Mouse (Mus musculus): ENCODE measurements at regions not wholly inside any gene's neighbourhood (a gene's known extent, or its start where the extent isn't known, plus 50 kb on each side); places are given as distances from the start of the nearest gene placed in this dataset.

DNA sequence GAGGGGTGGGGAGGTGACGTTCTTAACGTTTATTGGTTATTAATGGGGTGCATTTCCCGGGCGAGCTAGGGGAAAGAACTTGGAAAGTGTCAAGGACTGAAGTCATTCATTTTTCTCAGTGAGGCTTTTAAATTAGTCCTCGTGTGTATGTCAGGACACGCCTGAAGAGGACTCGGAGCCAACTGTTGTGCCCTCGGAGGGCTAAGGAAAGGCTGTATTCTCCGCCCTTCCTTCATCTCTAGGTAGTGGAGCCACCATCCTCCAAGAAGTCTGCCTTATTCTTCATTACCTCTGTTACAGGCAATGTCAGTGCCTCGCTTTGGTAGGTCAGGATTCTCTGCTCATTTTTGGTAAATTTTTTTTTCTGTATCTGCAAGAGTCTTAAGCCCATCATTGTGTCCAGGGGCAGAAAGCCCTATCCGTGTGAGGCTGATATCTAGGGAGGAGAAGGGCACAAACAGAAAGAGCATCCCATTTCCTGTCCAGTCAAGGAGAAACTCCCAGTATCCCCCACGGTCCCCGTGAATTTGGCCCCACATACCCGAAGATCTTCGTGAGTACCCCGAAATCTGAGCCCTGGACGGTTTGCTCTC, 84.2 kb upstream of the Calm2 start:
- ATAC-seq (replicated peaks; ENCODE audit: poor library complexity), result no peak

DNA sequence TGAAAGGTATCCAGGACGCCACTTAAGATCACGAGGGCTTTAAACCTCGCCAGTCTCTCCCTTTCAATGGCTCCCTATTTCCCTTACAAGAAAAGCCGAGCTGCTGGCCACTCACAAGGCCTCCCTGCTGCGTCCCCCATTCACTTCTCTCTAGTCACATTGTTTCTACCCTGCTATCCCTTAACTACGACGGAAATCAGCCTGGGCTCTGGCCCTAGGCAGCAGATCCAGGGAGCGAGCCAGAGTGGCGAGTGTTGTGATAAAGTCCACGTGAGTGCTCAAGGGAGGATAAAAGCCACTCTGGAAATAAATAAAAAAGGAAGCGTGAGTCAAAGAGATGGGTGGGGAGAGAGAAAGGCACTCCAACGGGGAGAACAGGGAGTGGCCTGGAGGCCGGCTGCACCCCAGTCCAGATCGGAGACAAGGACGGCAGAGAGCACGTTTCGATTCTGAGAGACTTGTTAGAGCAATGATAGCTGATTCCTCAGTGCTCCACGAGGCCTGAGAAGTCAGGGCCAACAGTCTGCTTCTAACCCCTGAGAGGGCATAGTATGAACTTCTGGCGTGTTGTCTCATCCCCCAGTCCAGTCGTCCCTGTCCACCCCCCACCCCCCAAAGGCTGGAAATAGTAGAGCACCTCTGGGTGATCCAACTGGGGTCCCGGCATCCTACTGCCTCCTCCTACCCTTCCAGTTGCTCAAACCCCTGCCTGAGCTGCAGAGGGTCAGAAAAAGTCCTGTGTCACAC, 84.8 kb upstream of the Calm2 start:
- ATAC-seq (replicated peaks; ENCODE audit: poor library complexity), result peak; percentile 48

DNA sequence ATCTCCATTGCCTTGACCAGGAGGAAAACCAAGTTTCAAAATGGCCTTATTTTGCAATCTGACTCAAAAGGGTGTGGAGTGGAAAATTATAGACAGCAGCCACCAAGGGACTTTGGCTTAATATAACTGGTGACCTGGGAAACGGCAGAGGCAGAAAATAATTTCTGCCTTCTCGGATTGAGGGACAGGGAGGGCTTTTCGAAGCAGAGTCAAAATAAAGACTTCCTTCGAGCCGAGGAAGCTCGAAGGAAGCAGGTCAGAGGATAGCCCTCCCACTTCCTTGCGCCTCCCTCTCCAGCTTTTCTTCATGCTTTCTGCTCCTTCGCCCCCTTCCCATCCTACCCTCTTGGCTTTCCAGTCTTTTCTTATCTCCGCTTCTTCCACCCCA, 85.4 kb upstream of the Calm2 start:
- ATAC-seq (replicated peaks; ENCODE audit: poor library complexity), result peak; percentile 12; the same call in 1 of the 2 replicates

DNA sequence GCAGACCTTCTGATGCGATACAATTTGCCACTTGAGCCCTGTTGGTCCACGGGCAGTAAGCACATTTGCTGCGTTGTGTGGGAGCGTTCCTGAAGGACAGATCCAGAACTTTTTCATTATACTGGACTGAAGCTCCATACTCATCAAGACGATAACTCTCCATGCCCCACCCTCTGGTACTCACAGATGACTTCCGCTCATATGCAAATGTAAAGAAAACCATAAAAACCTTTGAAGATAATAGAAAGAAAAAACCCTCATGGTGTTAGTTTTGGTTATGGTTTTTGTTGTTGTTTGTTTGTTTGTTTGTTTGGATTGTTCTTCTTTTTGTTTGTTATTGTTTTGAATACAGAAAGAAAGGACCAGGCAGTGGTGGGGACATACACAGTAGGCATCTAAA, 86.0 kb upstream of the Calm2 start:
- ATAC-seq (replicated peaks; ENCODE audit: poor library complexity), result no peak

- no peak for ATAC-seq (replicated peaks; ENCODE audit: poor library complexity)
These were observed 86.2 kb upstream of the Epcam start for GRCm38 (mm10) chr17:87549568-87549967.

GRCm38 (mm10) chr17:87550518-87551164, 85.1 kb upstream of the Epcam start:
- ATAC-seq (replicated peaks; ENCODE audit: poor library complexity), result peak; percentile 34

GRCm38 (mm10) chr17:87554561-87554960, 81.2 kb upstream of the Epcam start:
- no peak for ATAC-seq (replicated peaks; ENCODE audit: poor library complexity)

DNA sequence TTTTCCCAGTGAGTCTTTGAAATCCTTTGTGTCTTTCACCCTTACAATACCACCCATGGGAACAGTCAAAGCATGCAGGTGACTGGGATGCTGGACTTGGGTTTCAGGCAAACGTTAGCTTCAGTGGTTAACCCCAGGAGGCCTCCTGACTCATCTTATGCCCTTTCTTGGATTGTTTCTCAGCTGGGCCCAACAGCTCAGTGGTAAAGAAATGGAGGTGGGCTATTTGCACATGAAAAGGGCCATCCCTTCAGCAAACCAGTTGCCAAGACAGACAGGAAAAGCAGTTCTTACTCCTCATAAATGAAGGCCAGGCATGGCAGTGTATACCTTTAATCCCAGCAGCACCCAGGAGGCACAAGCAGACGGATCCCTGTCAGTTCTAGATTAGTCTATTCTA, 77.4 kb upstream of the Epcam start:
- no peak for ATAC-seq (replicated peaks; ENCODE audit: poor library complexity)

GRCm38 (mm10) chr17:87559641-87560040, 76.1 kb upstream of the Epcam start:
- no peak for ATAC-seq (replicated peaks; ENCODE audit: poor library complexity)

GRCm38 (mm10) chr17:87560923-87561322, 74.9 kb upstream of the Epcam start:
- no peak; the same call in 1 of the 2 replicates for ATAC-seq (replicated peaks; ENCODE audit: poor library complexity)

- no peak for ATAC-seq (replicated peaks; ENCODE audit: poor library complexity)
These were observed 72.4 kb upstream of the Epcam start for GRCm38 (mm10) chr17:87563375-87563774.

GRCm38 (mm10) chr17:87565631-87566030, 70.1 kb upstream of the Epcam start:
- no peak for ATAC-seq (replicated peaks; ENCODE audit: poor library complexity)

DNA sequence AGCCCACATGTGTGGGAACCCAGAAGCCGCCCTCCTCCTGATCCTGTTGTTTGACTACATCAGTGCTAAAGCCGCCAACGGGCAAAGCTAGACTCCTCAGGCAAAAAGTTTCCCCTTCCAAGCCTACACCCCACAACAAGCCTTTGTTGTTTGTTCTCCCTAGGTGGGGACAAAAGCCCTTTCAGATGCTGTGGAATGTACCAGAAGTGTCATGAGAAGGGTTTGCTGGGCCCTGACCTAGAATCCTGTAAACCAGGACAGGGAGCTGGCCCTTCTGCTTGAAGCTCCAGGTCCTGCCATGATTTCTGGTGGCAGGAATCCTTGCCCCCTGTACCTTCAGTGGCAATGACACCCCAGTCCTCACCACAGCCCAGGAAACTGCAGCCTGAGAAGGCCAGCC, 69.5 kb upstream of the Epcam start:
- no peak for ATAC-seq (replicated peaks; ENCODE audit: poor library complexity)

- ATAC-seq (replicated peaks; ENCODE audit: poor library complexity), result no peak
These were observed 68.8 kb upstream of the Epcam start for GRCm38 (mm10) chr17:87566996-87567395.

DNA sequence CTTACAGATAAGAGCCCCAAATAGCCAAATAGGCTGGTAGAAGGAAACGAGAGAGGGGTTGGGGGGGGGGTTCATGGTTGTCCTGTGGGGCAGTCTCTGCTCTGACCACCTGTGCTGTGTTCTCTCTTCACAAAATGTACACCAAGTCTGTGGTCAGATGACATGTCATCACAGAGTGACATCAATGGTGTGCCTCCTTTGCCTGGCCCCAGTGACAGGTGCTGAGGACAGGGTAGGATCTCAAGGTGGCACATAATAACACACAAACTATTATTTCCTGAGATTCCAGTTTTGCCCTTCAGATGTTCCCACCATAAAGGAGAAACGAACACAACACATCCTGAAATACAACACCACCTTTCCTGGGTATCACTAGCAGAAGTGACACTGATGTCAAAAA, 68.3 kb upstream of the Epcam start:
- ATAC-seq (replicated peaks; ENCODE audit: poor library complexity), result no peak

GRCm38 (mm10) chr17:87569981-87570380, 65.8 kb upstream of the Epcam start:
- no peak for ATAC-seq (replicated peaks; ENCODE audit: poor library complexity)

DNA sequence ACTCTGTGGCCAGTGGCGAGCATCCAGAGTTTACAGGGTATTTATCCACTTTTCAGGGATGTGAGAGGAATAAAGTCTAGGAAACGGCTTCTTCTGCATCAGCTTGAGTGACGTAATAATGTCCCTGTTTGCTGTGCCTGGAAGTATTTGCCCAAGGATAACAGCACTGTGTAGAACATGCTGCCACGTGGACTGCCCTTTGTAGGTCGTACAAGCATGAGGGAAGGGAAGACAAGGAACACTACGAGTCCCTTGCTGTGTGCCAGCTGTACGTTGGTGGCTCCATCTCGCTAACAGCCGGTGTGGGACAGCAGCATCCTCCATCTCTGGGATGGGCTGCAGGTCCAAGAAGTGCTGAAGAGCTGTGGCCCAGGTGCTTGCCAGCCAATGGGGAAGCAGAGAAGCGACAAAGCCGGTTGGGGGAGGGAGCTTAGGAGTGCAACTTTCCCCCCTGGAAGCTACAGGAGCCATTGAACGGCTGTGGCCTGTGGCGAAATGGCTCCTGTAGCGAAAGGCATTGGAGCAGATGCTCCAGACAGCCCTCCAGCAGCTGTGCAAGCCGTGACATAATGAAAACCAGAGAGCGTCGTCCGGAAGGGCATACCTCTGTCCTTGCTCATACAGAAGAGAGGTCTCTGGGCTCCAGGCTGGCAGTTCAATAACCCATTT, 65.0 kb upstream of the Epcam start:
- ATAC-seq (replicated peaks; ENCODE audit: poor library complexity), result no peak

DNA sequence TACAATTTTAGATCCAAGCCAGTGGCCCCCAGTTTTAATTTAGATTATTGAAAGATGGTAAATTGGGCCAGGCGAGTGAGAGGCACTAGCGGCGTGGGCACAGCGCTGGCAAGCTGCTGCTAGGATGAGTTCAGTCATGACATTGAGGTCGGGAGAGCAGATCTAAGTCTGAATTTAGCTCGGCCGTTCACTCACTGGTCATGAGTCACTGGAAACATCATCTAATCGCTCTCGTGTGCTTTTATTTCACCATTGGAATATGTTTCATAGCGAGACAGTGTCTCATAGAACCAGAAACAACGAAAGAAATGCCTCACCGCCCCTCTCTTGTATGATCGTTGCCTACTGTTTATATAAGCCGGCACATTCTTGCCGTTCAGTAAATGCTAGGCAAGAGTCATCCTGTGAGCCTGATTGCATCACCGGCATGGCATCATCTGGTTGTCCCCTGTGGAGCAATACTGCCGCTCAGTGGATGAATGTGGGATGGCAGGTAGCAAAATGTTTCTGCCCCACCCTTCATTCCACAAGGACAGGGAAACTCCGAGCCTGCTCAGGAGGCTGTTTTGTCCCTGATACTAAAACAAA, 64.3 kb upstream of the Epcam start:
- ATAC-seq (replicated peaks; ENCODE audit: poor library complexity), result peak; percentile 100

DNA sequence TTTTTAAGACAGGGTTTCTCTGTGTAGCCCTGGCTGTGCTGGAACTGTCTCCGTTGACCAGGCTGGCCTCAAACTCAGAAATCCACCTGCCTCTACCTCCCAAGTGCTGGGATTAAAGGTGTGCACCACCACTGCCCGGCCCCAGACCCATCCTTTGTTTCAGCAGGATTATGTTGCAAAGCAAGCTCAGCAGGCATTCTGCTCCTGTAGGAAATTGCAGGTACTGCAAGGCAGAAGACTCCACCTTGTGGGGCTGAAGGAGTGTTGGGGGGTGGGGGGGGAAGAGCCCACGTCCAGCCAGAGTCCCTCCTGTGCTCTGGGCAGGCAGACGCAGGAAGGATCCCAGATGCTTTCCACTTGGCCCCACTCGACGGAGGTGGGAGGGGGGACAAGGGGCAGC, 52.2 kb upstream of the Epcam start:
- ATAC-seq (replicated peaks; ENCODE audit: poor library complexity), result no peak

DNA sequence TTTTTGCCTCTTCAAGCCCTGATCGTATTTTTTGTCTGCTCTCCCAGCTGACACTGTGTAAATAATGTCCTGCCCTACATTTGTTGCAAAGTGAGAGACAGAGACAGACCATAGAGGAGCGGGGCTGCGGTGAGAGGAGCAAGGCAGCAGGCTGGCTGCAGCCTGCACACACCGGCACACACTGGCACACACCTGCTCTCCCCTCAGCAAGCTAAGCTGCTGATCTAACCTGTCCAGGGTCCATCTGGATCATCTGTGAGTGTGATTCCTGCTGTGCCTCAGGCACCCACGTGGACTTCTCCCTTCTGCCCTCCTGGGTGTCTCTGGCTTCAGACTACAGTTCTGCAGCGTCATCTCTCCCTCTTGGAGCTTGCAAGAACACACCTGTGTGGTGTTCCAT, 50.4 kb upstream of the Epcam start:
- ATAC-seq (replicated peaks; ENCODE audit: poor library complexity), result no peak

Data from megakaryocyte progenitor cell, adult 5-6 weeks (primary cell).